Mouse (Mus musculus): ENCODE measurements around the gene Ubtd1. TPM values are rescaled to one million over a fixed set of nuclear protein-coding genes. Genes with fewer than 3 reads are reported as not detected.
"Not testable (repeated sequence)": the region's sequence is repeated elsewhere in the genome, so short reads cannot be mapped to it uniquely, and the experiment has no call there.

Ubtd1 gene
- total RNA-seq, 2 experiments from 2014 or later: not detected

DNA sequence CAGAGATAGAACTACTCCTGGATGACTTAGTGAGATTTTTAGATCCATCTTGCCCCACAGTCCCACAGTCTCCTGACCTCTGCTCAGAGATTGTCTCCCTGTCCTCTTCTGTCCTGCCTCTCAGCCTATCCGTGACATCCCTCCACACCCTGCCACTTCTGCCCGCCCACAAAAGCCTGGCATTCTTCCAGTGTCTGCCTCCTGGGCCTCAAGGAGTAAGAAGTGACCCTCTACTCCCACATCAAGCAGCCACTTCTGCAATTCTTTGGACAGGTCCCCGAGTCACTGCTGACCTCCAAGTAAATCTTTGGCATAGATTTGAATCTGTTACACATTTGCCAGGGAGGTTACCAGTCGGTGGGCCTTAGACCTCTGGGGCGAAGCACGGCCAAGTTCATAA, 72.7 kb downstream of the Ubtd1 start:
- no peak for ATAC-seq (replicated peaks; ENCODE audit: low FRiP score, poor library complexity, severe bottlenecking)

- ATAC-seq (replicated peaks; ENCODE audit: low FRiP score, poor library complexity, severe bottlenecking): no peak
These were observed 74.3 kb downstream of the Ubtd1 start for GRCm38 (mm10) chr19:42055881-42056280.

DNA sequence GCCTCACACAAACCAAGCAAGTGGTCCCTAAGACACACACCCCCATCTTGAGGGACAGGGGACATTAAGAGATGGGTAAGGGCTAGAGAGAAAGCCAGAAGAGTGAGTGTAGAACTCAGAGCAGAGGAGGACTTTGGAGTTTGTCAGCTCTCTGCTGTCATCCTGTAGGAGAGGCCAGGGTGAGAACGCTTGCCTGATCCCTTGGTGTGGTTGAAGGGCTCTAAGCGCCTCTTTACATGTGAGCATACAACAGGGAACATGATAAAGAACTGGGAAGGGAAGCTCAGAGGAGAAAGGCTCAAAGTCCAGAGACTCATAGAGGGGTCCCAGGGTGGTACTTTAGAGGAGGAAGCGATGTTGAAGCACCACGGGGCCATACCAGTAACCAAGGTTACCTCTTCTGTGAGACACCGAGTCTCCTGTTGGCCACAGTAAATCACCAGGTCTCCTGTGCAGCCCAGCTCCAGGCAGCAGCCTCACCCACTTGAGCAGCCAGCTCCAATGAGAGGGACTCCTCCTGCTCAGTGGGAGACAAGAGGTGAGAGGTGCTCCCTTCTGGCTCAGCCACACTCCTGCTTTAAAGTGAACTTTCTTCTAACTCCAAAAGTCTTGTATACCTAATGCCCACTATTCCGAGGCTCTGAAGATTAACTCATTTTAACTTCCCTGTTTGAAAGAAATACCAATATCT, 75.3 kb downstream of the Ubtd1 start:
- no peak for ATAC-seq (replicated peaks; ENCODE audit: low FRiP score, poor library complexity, severe bottlenecking)

DNA sequence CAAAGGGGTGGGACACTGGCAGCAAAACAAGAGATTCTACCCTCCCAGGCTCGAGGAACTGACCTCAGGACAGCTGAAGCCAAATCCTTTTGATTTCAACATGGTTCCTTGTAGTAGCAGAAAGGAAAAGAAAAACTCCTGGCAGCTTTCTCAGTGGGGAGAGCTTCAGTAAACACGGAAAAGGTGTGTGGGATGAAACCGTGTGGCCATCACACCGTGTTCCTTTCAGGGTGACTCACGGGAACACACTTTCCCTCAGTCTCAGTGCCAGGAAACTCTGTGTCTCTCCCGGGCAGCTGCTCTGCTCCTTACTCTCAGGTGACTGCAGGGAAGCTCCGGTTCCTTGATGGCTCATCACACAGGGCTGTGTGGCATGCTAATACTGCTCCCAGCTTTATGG, 76.9 kb downstream of the Ubtd1 start:
- ATAC-seq (replicated peaks; ENCODE audit: low FRiP score, poor library complexity, severe bottlenecking): no peak

GRCm38 (mm10) chr19:42061443-42061842, 79.9 kb downstream of the Ubtd1 start:
- no peak for ATAC-seq (replicated peaks; ENCODE audit: low FRiP score, poor library complexity, severe bottlenecking)

- no peak for ATAC-seq (replicated peaks; ENCODE audit: low FRiP score, poor library complexity, severe bottlenecking)
These were observed 87.1 kb downstream of the Ubtd1 start for GRCm38 (mm10) chr19:42068441-42069240.

DNA sequence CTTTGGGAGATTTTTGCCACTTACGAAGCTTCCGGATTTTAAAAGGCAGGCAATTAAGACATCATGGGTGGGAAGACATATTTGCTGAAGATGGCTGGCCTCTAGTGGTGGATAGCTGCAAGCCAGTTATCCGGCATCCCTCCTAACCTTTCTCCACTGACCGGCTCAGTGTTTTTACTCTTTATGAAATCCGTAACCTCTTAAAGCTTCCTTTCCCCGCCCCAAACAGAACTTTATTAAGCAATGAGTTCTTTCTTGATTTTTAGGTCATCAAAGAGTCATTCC, 87.6 kb downstream of the Ubtd1 start:
- ATAC-seq (replicated peaks; ENCODE audit: low FRiP score, poor library complexity, severe bottlenecking): no peak

- no peak for ATAC-seq (replicated peaks; ENCODE audit: low FRiP score, poor library complexity, severe bottlenecking)
These were observed 89.7 kb downstream of the Ubtd1 start for GRCm38 (mm10) chr19:42071221-42071620.

- ATAC-seq (replicated peaks; ENCODE audit: low FRiP score, poor library complexity, severe bottlenecking): no peak
These were observed 90.5 kb downstream of the Ubtd1 start for GRCm38 (mm10) chr19:42071886-42072608.

DNA sequence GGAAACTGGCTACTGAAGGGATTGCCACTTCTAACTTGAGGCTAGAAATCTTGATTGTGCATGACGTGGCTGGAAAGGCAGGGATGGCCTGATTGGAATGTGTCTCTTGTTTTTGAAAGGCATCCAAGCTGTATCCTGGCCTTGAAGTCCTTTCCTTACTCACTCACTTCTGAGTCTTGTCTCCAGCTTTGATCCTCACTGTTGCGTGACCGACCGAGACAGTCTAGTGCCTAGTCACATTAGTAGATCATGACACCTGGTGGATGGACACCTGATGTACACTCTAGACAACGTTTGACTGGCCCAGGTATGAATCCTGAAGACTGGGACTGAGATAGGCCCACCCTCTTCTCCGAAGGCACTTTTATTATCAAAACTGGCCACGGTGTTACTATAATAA, 91.2 kb downstream of the Ubtd1 start:
- no peak for ATAC-seq (replicated peaks; ENCODE audit: low FRiP score, poor library complexity, severe bottlenecking)

GRCm38 (mm10) chr19:42075051-42075450, 93.5 kb downstream of the Ubtd1 start:
- no peak for ATAC-seq (replicated peaks; ENCODE audit: low FRiP score, poor library complexity, severe bottlenecking)

GRCm38 (mm10) chr19:42075992-42076391, 94.4 kb downstream of the Ubtd1 start:
- ATAC-seq (replicated peaks; ENCODE audit: low FRiP score, poor library complexity, severe bottlenecking): no peak

DNA sequence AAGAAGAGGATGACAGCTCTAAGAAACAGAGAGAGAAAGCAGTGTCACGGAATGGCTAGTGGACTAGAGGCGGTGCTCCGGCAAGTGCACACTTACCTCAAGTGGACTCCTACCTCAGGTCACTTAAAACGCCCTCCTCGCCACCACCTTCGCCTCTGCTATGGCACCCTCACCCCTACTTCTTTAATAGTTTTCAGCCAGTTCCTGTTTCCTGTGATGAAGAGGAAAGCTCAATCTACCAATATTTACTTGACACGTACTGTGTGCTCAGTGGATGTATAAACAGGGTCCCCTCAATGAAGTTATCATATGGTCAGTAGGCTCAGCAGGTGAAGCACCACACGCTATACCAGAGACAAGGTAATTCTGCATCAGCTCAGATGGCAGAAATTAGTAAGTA, 97.0 kb downstream of the Ubtd1 start:
- no peak for ATAC-seq (replicated peaks; ENCODE audit: low FRiP score, poor library complexity, severe bottlenecking)

DNA sequence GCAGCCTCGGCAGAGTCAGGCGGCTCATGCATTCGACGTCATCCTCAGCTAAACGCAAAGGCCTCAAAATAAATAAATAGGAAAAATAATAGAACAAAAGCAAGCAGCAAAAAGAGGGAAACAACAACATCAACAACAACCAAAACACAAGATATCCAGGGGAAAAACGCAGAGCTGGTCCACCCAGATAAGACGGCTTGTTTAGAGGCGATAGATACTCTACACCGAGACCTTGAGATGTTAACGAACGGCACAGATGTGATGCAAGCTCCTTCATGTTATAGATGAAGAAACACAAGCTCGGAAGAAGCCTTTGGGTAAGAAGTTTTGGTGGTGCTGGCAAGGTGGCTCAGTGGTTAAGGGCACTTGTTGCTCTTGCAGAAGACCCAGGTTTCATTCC, 97.4 kb downstream of the Ubtd1 start:
- no peak for ATAC-seq (replicated peaks; ENCODE audit: low FRiP score, poor library complexity, severe bottlenecking)

- ATAC-seq (replicated peaks; ENCODE audit: low FRiP score, poor library complexity, severe bottlenecking): no peak
These were observed 98.4 kb downstream of the Ubtd1 start for GRCm38 (mm10) chr19:42079950-42080349.

GRCm38 (mm10) chr19:42080469-42080868, 98.9 kb downstream of the Ubtd1 start:
- no peak for ATAC-seq (replicated peaks; ENCODE audit: low FRiP score, poor library complexity, severe bottlenecking)

- not testable (repeated sequence) for ATAC-seq (replicated peaks; ENCODE audit: low FRiP score, poor library complexity, severe bottlenecking)
These were observed 100.0 kb downstream of the Ubtd1 start for GRCm38 (mm10) chr19:42081613-42082012.
